Mouse (Mus musculus): ENCODE results near the gene Prss50.
"Not testable (repeated sequence)": the region's sequence is repeated elsewhere in the genome, so short reads cannot be mapped to it uniquely, and the experiment has no call there.

Gene Prss50

GRCm38 (mm10) chr9:110857781-110858472 is at the start of gene Prss50:
Gene Prss50, plus strand, starts transcription at chr9:110857967.
- no peak for DNase-seq (ENCODE audit: extremely low spot score, low read depth, low spot score)

DNA sequence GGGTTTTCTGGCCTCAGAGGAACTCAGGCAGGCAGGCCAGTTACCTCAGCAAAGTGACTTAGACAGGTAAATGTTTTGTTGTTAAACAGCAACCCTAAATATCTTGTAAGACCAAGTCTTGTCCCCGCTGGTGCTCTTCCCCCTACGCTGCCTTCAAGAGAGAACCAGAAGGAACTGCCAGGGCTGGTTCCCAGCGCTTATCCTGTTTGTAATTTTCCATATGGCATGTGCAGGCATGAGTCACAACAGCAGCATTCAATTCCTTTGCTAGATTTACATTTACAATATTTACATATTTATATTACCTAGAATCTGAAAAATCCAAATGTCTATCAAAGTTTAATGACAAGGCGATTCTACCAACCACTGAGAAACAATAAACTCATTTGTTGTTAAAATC is 47.7 kb upstream of the Prss50 start:
- DNase-seq (ENCODE audit: extremely low spot score, low read depth, low spot score): no peak

- DNase-seq (ENCODE audit: extremely low spot score, low read depth, low spot score): no peak
These were observed 44.0 kb upstream of the Prss50 start, which contains the start of gene Prss44 for GRCm38 (mm10) chr9:110813789-110814188. Gene Prss44, plus strand, starts transcription at chr9:110813994.

DNA sequence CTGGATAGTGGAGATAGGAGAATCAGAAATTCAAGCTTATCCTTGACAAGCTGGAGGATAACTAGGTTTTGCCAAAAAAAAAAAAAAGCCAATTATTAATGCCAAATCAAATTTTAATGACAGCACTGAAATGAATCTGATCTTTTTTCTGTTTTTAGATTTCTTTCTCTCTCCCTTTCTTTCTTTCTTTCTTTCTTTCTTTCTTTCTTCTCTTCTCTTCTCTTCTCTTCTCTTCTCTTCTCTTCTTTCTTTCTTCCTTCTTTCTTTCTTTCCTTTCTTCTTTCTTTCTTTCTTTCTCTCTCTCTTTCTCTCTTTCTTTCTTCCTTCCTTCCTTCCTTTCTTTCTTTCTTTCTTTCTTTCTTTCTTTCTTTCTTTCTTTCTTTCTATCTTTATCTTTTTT is 37.2 kb upstream of the Prss50 start:
- DNase-seq (ENCODE audit: extremely low spot score, low read depth, low spot score): not testable (repeated sequence)

DNA sequence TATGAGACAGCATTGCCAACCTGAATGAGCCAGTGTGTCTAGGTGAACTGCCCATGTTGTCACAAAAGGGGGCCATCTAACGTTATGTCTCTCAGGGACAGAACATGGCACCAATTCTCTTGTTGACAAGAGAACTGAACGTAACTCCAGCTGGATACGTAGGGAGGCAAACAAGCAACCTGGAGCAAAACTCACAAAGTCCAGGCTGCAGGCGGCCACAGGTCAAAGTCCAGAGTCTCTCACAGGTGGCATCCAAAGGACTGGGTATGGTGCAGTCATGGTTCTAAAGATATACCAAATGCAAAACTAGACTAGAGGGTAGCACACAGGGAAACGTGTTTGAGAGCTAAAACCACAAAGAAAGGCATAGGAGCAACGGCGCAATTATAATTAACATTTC is 36.3 kb upstream of the Prss50 start:
- no peak for DNase-seq (ENCODE audit: extremely low spot score, low read depth, low spot score)

GRCm38 (mm10) chr9:110825426-110825825 is 32.3 kb upstream of the Prss50 start:
- DNase-seq (ENCODE audit: extremely low spot score, low read depth, low spot score): no peak

DNA sequence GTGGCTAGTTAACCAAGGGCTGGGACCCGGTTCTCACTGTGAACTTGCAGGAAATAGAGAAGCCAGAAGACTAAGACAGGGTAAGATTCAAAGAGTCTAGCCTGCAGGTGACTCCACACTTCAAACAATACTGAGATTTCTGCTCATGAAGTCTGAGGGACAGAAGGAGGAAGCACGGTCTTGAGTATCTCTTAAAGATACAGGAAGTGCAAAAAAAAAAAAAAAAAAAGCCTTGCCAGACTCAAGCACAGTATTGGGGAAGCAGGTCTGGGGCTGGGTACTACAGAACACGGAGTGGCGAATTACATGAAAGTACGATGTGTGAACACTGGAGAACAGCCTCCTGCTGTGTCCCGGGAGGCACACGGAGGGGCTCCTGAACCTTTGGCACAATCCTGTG is 31.9 kb upstream of the Prss50 start:
- DNase-seq (ENCODE audit: extremely low spot score, low read depth, low spot score): no peak

GRCm38 (mm10) chr9:110826390-110826789 is 31.4 kb upstream of the Prss50 start, which contains the start of gene Prss43:
Gene Prss43, plus strand, starts transcription at chr9:110826690.
- no peak for DNase-seq (ENCODE audit: extremely low spot score, low read depth, low spot score)

GRCm38 (mm10) chr9:110833021-110833420 is 24.7 kb upstream of the Prss50 start:
- no peak for DNase-seq (ENCODE audit: extremely low spot score, low read depth, low spot score)

GRCm38 (mm10) chr9:110834411-110834810 is 23.4 kb upstream of the Prss50 start, which contains the start of gene Prss45:
Gene Prss45, plus strand, starts transcription at chr9:110834588.
- DNase-seq (ENCODE audit: extremely low spot score, low read depth, low spot score): no peak

DNA sequence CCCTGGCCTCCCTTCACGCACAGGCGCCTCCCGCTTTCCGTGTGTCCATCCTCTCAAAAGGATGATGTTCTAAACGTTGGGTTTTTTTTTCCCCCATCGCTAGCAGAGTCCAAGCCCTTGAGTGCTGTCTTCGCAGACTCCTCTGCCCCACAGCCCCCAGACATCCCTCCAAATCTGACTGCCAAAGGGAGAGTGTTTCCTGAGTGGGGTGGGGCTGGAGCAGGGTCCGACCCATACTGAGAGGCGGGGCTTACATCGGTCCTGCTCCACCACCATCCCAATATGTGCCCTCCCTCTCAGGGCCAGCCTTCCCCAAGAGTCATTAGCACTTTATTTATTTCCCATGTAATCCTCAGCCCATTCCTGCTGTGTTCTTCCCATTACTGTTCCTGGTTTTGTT is 22.8 kb upstream of the Prss50 start:
- no peak for DNase-seq (ENCODE audit: extremely low spot score, low read depth, low spot score)

DNA sequence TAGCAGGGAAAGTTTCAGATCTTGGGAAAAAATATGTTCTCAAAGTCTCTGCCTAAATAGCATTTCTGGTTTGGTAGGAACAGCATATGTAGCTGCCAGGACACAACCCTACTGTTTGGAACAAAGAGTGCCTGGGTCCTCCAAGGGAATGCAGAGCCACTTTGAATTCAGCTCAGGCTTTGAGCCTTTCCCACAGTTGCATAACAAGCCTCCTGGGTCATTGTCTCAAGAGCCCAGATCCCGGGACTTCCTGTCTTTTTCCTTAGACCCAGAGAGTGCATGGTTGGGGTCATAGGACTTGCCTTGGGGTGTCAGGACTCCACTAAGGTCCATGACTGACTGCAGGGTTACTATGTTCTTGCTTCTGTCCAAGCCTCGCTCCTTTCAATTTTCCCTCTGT is 21.7 kb upstream of the Prss50 start:
- no peak for DNase-seq (ENCODE audit: extremely low spot score, low read depth, low spot score)

DNA sequence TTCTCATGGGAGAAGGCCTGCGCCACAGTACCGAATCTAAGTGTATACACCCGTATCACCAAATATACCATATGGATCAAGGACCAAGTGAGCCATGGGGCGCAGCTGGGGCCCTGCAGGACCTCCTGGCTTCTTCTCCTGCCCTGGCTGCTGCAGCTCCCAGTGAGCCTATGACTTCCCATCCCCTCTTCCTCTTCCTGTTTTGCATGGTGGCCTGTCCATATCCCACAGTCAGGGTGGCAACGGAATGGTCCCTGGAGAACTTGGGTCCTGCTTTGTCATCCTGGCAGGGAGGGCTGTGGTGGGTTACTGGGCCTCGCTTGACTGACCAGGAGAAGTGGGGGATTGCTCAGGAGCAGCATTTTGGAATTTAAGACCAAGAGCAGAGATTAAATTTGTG is 16.9 kb upstream of the Prss50 start:
- DNase-seq (ENCODE audit: extremely low spot score, low read depth, low spot score): no peak

- DNase-seq (ENCODE audit: extremely low spot score, low read depth, low spot score): no peak
These were observed 16.3 kb upstream of the Prss50 start for GRCm38 (mm10) chr9:110841438-110841837.

- DNase-seq (ENCODE audit: extremely low spot score, low read depth, low spot score): no peak
These were observed 13.6 kb upstream of the Prss50 start, which contains the start of gene Prss46 for GRCm38 (mm10) chr9:110844206-110844605. Gene Prss46, plus strand, starts transcription at chr9:110844506.

GRCm38 (mm10) chr9:110849162-110849561 is 8.6 kb upstream of the Prss50 start:
- no peak for DNase-seq (ENCODE audit: extremely low spot score, low read depth, low spot score)

DNA sequence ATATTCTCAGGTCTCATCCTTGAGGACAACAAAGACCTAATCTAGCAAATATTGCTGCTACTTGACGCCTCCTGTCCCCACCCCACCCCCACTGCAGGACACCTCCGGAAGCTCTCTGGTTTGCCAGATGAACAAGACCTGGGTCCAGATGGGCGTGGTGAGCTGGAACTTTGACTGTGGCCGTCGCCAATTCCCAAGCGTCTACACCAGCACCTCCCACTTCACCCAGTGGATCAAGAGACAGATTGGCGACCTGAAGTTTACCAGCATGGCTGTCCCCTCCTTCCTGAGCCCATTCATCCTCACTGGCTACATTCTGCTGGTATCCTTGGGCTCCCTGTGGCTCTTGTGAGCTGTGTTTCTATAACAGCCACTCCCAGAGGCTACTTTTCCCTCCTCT is 1.9 kb upstream of the Prss50 start:
- no peak for DNase-seq (ENCODE audit: extremely low spot score, low read depth, low spot score)

GRCm38 (mm10) chr9:110856920-110857319 is 847 bp upstream of the Prss50 start:
- DNase-seq (ENCODE audit: extremely low spot score, low read depth, low spot score): no peak

DNA sequence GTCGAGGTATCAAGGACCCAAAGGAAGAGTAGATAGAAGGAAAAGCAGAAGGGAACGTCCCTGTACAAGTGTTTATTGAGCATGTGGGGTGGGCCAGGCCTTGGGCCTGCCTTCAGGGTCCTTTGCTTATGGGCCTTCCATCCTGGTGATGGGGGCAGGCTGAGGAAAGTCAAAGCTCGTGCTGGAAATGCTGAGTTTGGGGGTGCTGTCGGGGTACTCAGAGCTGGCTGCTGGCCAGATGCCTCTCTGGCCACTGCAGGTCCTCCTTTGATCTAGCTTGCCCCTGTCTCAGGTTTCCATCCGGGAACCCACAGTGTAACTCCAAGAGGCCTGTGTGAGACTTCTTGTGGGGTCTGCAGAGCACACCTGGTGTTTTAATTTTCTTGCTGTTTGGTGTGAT is 756 bp downstream of the Prss50 start:
- peak; percentile 22 for DNase-seq (ENCODE audit: extremely low spot score, low read depth, low spot score)

GRCm38 (mm10) chr9:110858967-110859596 is 1.3 kb downstream of the Prss50 start:
- DNase-seq (ENCODE audit: extremely low spot score, low read depth, low spot score): no peak

GRCm38 (mm10) chr9:110871030-110871429 is 13.3 kb downstream of the Prss50 start:
- DNase-seq (ENCODE audit: extremely low spot score, low read depth, low spot score): peak; percentile 30

Measured in hindlimb bud, embryonic 11.5 days (tissue).